Mouse (Mus musculus): ENCODE results near the gene Pacsin2.

Gene Pacsin2

GRCm38 (mm10) chr15:83451621-83452210, 12.7 kb downstream of the Pacsin2 start:
- no peak for DNase-seq (ENCODE audit: low spot score in 2 of 2)

GRCm38 (mm10) chr15:83450007-83450406, 14.4 kb downstream of the Pacsin2 start:
- no peak for DNase-seq (ENCODE audit: low spot score in 2 of 2)

DNA sequence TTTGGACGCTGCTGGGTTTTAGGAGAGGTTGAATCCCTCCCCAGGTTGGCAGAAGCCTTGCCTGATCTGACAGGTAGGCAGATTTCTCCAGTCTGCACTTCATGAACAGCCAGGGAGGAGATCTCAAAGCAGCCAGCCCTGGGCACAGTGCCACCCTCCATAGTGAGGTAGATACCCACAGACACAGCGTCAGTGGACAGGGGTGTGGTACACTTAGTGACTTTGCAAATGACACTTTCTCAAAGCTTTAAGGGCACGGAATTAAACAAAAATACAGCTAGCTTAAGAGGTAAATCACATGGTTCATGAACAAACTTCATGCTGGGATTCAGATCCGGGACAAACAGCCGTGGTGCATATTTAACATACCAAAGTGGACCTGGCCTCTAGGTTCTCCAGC, 15.8 kb downstream of the Pacsin2 start:
- no peak for DNase-seq (ENCODE audit: low spot score in 2 of 2)

GRCm38 (mm10) chr15:83447791-83448544, 16.4 kb downstream of the Pacsin2 start:
- peak; percentile 50 to 60 for DNase-seq (ENCODE audit: low spot score in 2 of 2)

DNA sequence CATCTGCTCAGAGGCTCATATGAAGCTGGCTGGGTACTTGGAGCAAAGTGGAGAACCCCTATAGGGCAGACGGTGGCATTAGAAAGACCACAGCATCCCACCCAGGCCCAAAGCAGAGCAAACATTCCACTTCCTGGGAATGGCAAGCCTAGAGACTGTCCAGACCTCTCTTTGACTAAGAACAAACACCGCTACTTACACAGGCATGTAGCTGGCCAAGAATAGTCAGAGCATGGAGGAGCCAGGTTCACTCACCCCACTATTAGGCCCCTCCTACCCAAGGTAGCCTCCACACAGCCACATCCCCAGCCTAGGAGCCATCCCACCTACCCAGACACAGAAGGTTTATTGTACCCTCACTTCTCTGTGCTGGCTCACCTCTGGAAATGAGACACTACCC, 18.5 kb downstream of the Pacsin2 start:
- no peak for DNase-seq (ENCODE audit: low spot score in 2 of 2)

DNA sequence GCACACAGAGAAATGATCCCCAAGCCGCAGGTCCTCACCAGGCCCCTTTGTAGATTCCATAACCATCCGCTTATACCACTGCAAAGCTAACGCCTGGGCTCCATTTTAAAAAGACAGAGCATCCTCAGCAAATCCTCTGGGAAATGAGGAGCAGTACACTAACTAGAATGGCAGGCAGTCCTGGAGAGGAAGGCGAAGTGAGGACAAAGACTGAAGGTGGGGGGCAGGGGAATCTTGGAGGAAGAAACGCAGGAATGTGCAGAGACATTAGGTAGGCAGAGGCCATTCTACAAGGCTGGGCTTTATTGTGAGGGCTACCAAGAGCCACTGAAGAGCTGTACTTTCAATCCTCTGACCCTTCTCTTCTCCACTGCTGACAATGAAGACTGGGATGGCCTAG, 19.0 kb downstream of the Pacsin2 start:
- no peak for DNase-seq (ENCODE audit: low spot score in 2 of 2)

- DNase-seq (ENCODE audit: low spot score in 2 of 2) = no peak
Observed at GRCm38 (mm10) chr15:83444425-83444824, 20.0 kb downstream of the Pacsin2 start.

DNA sequence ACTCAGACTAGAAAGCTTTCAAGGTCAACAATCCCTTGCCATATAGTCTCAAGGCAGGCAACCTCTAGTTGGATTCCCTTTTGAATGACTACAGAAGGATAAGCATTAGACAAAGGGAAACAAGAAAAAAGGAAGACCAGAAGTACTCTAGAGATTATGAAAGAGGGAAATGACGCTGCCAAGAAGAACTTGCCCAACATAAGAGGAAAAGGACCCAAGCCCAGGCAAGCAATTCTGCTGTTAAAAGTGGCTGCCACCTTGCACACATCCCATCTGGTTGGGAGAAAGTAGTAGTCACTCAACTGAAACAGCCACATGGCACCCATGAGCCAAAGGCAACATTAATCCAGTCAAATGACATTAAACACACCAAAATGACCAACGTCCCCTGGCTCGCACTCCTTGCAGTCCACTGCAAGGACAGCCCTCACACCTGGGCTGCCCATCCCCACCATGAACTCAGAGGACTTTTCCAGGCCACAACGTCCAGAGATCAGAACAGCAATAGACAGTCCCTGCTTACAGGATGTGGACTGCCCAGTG, 21.8 kb downstream of the Pacsin2 start:
- DNase-seq (ENCODE audit: low spot score in 2 of 2) = no peak

GRCm38 (mm10) chr15:83440726-83441125, 23.7 kb downstream of the Pacsin2 start:
- no peak for DNase-seq (ENCODE audit: low spot score in 2 of 2)

GRCm38 (mm10) chr15:83436541-83436940, 27.9 kb downstream of the Pacsin2 start:
- DNase-seq (ENCODE audit: low spot score in 2 of 2) = no peak

GRCm38 (mm10) chr15:83435324-83436090, 28.9 kb downstream of the Pacsin2 start:
- no peak for DNase-seq (ENCODE audit: low spot score in 2 of 2)

- DNase-seq (ENCODE audit: low spot score in 2 of 2) = no peak
Observed at GRCm38 (mm10) chr15:83434692-83435091, 29.7 kb downstream of the Pacsin2 start.

- DNase-seq (ENCODE audit: low spot score in 2 of 2) = no peak
Observed at GRCm38 (mm10) chr15:83433344-83433743, 31.1 kb downstream of the Pacsin2 start.

DNA sequence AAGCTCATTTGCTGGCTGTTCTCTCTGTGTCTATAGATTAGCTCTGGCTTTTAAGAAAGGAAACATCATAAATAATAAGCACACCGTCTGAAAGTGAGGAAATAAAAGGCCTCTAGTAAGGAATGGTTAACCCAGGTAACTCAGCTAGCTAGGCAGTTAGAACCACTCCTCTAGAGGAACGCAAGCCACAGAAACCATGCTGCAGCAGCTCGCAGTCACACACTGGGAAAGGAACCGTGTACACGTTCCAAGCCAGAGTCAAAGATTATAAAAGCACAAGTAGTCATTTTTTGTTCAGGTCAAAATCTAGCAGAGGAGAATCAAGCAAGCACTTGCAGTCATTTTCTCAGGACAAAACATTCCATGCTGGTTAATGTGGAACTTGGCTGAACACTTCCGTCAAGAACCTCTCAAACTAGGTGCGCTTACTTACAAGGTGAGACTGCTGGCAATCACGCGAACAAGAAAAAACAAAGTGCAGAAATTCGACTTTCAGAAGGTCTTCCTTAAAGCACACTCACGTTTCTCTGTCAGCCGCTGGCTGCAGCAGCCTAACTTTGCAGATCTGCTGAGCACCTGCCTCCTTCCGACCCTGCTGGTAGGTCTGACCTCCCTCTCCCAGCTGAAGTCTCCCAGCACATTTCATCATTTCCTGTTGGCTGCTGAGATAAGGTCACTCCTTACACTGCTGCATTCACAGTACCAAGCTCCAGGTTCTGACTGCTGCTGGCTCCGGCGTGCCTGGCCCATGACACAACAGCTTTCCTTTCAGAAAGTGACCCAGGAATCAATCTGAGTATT, 32.0 kb downstream of the Pacsin2 start:
- no peak for DNase-seq (ENCODE audit: low spot score in 2 of 2)

DNA sequence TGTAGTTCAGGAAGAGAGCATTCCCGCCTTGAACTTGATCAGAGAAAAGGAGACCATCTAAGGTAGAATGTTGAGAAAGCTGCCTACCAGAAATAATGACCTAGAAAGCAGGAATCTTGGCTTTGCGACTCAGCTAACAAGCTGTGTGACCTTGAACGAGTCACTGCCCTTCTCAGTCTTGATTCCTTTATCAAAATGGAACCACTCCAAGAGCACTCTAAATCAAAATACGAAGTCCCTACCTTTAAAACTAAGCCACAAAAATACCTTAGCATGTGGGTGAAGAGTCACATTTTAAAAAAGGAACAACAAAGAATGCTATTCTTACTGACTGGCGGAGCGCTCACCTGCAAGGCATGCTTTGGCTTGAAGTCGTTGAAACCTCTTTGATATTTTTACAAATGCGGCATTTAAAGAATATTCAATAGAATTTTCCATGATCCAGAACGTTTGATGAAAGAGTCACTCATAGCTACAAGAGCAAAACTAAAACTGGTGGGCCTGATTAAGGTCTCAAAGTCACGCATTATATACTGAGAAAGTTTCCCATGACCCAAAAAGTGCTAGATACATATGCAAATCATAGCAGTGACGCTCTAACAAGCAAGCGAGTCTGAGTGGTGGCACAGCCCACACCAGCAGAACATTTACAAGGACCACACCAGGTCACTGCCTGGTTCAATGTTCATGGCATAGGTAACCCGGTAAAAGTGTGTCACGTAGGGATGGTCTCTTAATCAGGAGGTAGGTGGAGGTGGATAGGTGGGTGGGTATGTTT, 33.2 kb downstream of the Pacsin2 start:
- DNase-seq (ENCODE audit: low spot score in 2 of 2) = no peak

DNA sequence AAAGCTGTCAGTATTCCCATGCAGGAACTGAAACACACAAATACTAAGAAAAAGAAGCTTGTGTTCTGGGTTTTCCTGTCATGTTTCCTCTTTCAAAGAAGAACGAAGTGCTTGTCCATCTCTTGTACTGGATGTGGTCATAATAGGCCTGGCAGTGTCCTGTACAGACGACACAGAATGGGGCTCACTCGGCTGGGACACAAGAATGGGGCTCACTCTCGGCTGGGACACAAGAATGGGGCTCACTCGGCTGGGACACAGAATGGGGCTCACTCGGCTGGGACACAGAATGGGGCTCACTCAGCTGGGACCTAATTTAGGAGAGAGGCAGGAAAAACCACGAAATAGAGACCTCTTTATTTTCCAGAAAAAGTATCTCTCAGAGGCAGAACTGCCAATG, 34.0 kb downstream of the Pacsin2 start:
- no peak for DNase-seq (ENCODE audit: low spot score in 2 of 2)

- no peak for DNase-seq (ENCODE audit: low spot score in 2 of 2)
Observed at GRCm38 (mm10) chr15:83428586-83428985, 35.8 kb downstream of the Pacsin2 start.

GRCm38 (mm10) chr15:83427294-83428163, 36.9 kb downstream of the Pacsin2 start:
- no peak for DNase-seq (ENCODE audit: low spot score in 2 of 2)

GRCm38 (mm10) chr15:83425794-83426193, 38.6 kb downstream of the Pacsin2 start:
- no peak for DNase-seq (ENCODE audit: low spot score in 2 of 2)

GRCm38 (mm10) chr15:83425277-83425676, 39.1 kb downstream of the Pacsin2 start:
- no peak for DNase-seq (ENCODE audit: low spot score in 2 of 2)
